Mouse (Mus musculus) kidney, postnatal 25 days (tissue): Measurements from ENCODE around the gene Mob3a.

Source experiments
- DNase-seq, 2 experiments: peaks; one replicate each; pipeline ENCODE4 v3.0.0; 2021; ENCODE audit warnings: mixed read lengths in 2 of 2

Mob3a gene

GRCm38 (mm10) chr10:80677128-80677875, 24.5 kb downstream of the Mob3a start:
- peak in 1 of 2 experiments; percentile 44 for DNase-seq

DNA sequence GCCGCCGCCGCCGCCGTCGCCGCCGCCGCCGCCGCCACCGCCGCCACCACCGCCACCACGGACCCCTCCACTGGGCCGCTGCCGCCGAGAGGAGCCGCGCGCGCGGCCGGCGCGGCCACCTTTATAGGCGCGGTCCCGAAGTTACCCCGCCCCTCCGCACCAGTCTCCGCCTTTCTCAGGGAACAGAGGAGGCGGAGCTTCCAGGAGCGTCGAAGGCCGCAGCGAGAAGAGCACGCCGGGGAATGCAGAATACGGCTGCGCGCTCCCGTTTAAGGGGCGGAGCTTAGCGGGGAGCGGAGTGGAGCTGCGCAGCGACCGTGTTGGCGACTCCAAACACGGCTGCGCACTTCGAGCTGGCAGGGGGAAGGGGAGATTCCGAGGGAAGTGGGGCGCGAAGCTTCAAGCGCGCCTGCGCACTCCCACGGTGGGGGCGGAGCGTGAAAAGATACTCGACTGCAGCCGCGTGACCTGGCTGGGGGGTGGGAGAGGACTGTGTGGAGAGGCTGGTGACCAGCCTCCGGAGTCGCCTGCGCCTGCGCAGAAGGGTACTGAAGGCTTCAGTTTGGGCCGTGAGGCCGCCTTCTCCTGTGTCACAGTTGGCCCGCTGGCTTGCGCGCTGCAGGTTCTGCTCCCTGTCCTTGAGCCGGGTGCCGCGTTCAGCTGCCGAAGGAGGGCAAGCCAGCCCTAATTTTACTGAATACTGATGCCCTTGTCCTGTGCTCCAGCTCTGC, 25.4 kb downstream of the Mob3a start:
- DNase-seq, result peak; percentile 99 to 100

DNA sequence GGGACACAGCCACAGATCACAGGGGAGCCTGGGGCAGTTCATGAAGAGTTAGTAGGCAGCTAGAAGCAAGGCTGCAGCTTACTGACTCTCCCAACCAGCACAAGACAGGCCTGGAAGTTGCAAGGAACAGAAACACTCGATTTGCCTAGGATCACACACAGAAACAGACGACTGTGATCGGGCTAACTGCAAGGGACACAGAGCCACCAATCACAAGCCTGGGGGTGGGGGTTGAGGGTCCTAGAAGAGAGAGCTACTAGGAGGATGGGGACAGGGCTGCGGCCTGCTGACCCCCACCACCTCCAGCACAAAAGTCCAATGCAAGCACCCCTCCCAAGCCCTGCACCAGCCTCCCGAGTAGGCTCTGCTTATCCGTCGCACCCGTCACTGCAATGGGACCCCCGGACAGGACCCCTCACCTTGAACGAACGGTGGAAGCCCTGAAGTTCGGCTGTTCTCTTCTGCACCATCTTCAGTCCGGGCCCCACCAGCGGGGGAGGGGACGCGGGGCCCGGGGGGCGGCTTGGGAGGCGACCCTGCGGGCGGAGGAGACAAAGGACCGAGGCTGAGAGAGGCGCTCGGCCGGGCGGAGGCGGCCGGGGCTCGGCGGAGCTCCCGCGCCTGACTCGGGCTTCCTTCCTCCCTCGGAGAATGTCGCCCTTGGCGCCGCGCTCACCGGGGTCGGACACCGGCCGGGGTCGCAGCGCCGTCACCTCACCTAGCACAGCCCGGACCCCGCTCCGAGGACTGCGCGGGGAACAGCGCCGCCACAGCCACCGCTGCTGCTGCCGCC, 26.2 kb downstream of the Mob3a start:
- peak in 1 of 2 experiments; percentile 62 for DNase-seq

- peak in 1 of 2 experiments; percentile 40 for DNase-seq
Observed at GRCm38 (mm10) chr10:80674851-80675404, 26.8 kb downstream of the Mob3a start.

GRCm38 (mm10) chr10:80674161-80674711, 27.5 kb downstream of the Mob3a start:
- peak; percentile 67 to 91 for DNase-seq

GRCm38 (mm10) chr10:80673690-80674089, 28.1 kb downstream of the Mob3a start:
- DNase-seq, result no peak

- peak; percentile 32 to 77 for DNase-seq
Observed at GRCm38 (mm10) chr10:80671936-80672690, 29.7 kb downstream of the Mob3a start.

GRCm38 (mm10) chr10:80671251-80671650, 30.5 kb downstream of the Mob3a start:
- DNase-seq, result no peak

GRCm38 (mm10) chr10:80670531-80670930, 31.2 kb downstream of the Mob3a start:
- no peak for DNase-seq

GRCm38 (mm10) chr10:80669737-80670485, 31.9 kb downstream of the Mob3a start:
- DNase-seq, result peak; percentile 95 to 97

DNA sequence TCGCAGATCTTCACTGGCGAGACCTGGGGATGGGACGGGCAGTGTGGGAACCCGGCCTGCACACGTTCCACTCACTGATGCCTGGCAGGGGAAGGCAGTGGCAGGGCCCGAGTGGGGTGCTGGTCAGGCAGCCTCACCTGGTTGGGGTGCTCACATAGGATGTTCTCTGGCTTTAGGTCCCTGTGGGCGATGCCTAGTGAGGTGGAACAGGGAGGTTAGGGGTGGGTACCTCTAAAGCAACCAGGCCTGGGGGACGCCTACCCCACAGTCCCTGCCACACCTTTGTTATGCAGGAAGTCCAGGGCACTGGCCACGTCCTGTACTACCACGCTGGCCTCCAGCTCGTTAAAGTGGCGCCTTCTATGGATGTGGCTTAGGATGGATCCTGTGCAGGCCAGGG, 32.8 kb downstream of the Mob3a start:
- DNase-seq, result no peak

DNA sequence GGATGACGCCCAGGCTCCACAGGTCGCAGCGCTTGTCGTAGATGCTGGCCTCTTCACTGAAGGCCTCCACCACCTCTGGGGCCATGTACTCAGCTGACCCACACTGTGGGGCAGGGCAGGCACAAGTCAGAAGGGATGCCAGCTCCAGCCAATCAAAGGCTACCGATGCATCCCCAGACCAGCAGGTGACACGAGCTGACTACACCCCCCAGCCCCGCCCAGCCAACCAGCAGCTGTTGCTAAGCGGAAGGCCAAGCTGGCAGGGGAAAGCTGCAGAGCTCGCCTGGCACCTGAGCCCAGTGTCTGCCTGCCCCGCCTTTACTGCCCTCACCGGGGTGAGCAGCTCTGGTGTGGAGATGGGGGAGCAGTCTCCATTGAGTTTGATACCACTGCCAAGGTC, 33.2 kb downstream of the Mob3a start:
- peak; percentile 60 to 88 for DNase-seq

- DNase-seq, result no peak
Observed at GRCm38 (mm10) chr10:80666837-80667412, 34.9 kb downstream of the Mob3a start.

DNA sequence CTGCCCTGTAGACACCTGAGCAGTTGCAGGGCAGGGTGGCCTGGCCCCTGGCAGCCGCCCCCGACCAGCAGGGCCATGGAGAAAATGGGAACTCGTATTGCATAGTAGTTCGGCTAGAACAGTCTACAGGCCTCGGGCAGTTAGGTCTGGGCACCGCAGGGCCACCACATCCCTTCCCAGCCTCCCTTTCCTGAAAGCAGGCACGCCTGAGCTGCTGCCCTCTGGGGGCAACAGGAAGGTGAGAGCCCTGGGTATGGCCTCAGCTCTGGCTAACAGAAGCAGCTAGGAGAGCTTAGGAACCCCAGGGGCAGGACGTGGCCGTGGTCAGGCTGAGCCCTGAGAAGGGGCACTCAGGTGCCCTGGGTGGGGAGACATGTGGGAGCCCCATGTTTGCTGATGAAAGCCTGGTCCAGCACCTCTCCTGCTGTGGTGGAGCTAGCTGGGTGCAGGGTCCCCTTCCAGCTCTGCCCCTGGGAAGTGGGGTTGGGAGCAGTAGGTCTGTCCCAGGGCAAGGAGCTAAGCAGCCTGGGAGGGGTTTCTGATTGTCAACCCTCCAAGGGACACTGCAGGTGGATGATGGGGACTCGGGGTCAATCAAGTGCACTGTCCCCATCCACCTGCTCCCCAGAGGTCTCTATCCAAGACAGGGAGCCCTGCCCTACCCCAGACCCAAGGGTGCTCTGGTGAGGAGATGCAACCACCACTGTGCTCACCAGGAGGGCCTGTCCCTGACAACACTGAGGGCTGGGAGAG, 35.6 kb downstream of the Mob3a start:
- peak; percentile 33 to 80 for DNase-seq

GRCm38 (mm10) chr10:80665459-80665858, 36.3 kb downstream of the Mob3a start:
- DNase-seq, result peak; percentile 30 to 79

- peak; percentile 85 to 93 for DNase-seq
Observed at GRCm38 (mm10) chr10:80665016-80665380, 36.8 kb downstream of the Mob3a start.

- peak; percentile 92 to 98 for DNase-seq
Observed at GRCm38 (mm10) chr10:80664197-80665015, 37.4 kb downstream of the Mob3a start.

DNA sequence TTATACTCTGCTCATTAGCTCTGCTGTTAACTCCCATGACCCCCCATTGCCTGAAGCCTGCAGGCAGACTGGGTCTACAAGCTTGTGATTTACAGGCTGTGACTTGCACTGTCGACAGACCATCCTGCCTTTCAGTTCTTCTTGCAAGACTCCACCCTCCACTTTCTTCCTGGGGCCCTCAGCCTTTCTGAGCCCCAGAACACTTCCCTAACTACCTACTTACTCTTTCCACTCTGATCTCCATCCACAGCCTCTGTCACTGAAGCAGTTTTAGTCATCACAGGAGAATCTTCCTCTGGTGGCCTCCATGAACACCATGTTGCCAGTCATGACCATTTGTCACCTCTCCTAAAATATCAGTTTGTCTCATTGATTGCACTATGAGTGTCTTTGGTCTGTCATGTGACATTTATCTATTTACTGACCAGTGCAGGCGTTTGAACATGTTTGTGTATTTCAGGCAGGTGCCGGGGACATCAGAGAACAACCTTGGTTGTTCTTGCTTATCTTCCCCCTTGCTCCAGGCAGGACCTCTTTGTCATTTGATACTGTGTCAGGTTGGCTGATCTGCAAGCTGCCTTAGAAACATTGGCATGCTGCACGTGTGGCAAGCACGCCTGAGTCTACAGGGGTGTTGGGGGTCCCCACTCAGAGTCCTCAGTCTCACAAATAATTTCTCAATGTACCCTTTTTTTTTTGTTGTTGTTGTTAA, 38.1 kb downstream of the Mob3a start:
- no peak for DNase-seq
